Mouse (Mus musculus): ENCODE data around the gene Foxk2.
A peak's percentile ranks its signal among the peaks of the same experiment; 100 is the strongest.
"Not testable (repeated sequence)": the region's sequence is repeated elsewhere in the genome, so short reads cannot be mapped to it uniquely, and the experiment has no call there.

Gene Foxk2

GRCm38 (mm10) chr11:121282911-121283310 lies 23.1 kb downstream of the Foxk2 start:
- DNase-seq (ENCODE audit: low spot score) = no peak

GRCm38 (mm10) chr11:121289859-121290258 lies 30.1 kb downstream of the Foxk2 start:
- no peak for DNase-seq (ENCODE audit: low spot score)

- DNase-seq (ENCODE audit: low spot score) = no peak
Measured at GRCm38 (mm10) chr11:121294771-121295170, 35.0 kb downstream of the Foxk2 start.

GRCm38 (mm10) chr11:121298493-121298892 lies 38.7 kb downstream of the Foxk2 start:
- DNase-seq (ENCODE audit: low spot score) = no peak

- no peak for DNase-seq (ENCODE audit: low spot score)
Measured at GRCm38 (mm10) chr11:121300265-121300664, 40.5 kb downstream of the Foxk2 start.

- no peak for DNase-seq (ENCODE audit: low spot score)
Measured at GRCm38 (mm10) chr11:121305371-121305770, 45.6 kb downstream of the Foxk2 start.

GRCm38 (mm10) chr11:121306608-121307007 lies 46.8 kb downstream of the Foxk2 start:
- no peak for DNase-seq (ENCODE audit: low spot score)

GRCm38 (mm10) chr11:121307712-121308111 lies 47.9 kb downstream of the Foxk2 start:
- DNase-seq (ENCODE audit: low spot score) = not testable (repeated sequence)

GRCm38 (mm10) chr11:121326034-121326433 lies 66.2 kb downstream of the Foxk2 start:
- DNase-seq (ENCODE audit: low spot score) = no peak

GRCm38 (mm10) chr11:121326681-121327080 lies 66.9 kb downstream of the Foxk2 start:
- DNase-seq (ENCODE audit: low spot score) = no peak

GRCm38 (mm10) chr11:121328206-121328605 lies 68.4 kb downstream of the Foxk2 start:
- DNase-seq (ENCODE audit: low spot score) = no peak

- DNase-seq (ENCODE audit: low spot score) = no peak
Measured at GRCm38 (mm10) chr11:121328619-121329018, 68.8 kb downstream of the Foxk2 start.

- no peak for DNase-seq (ENCODE audit: low spot score)
Measured at GRCm38 (mm10) chr11:121331641-121332040, 71.9 kb downstream of the Foxk2 start.

- no peak for DNase-seq (ENCODE audit: low spot score)
Measured at GRCm38 (mm10) chr11:121339647-121340046, 79.9 kb downstream of the Foxk2 start.

GRCm38 (mm10) chr11:121340287-121340686 lies 80.5 kb downstream of the Foxk2 start:
- DNase-seq (ENCODE audit: low spot score) = no peak

GRCm38 (mm10) chr11:121342423-121342822 lies 82.6 kb downstream of the Foxk2 start:
- DNase-seq (ENCODE audit: low spot score) = not testable (repeated sequence)

GRCm38 (mm10) chr11:121347036-121347435 lies 87.2 kb downstream of the Foxk2 start:
- no peak for DNase-seq (ENCODE audit: low spot score)

GRCm38 (mm10) chr11:121348166-121348565 lies 88.4 kb downstream of the Foxk2 start:
- no peak for DNase-seq (ENCODE audit: low spot score)

GRCm38 (mm10) chr11:121348727-121349126 lies 88.9 kb downstream of the Foxk2 start:
- DNase-seq (ENCODE audit: low spot score) = not testable (repeated sequence)

- DNase-seq (ENCODE audit: low spot score) = peak; percentile 34
Measured at GRCm38 (mm10) chr11:121353326-121354090, 93.7 kb downstream of the Foxk2 start.

GRCm38 (mm10) chr11:121354091-121354707 lies 94.4 kb downstream of the Foxk2 start, which contains the start of gene Wdr45b:
Gene Wdr45b, minus strand, starts transcription at chr11:121354445.
- DNase-seq (ENCODE audit: low spot score) = peak; percentile 99
